Mouse (Mus musculus) hindlimb bud, embryonic 11.5 days (tissue): Measurements from ENCODE around the gene Acads.
"Not testable (repeated sequence)": the region's sequence is repeated elsewhere in the genome, so short reads cannot be mapped to it uniquely, and the experiment has no call there.

ENCODE experiments used
- DNase-seq: peaks from one replicate; pipeline ENCODE4 v3.0.0-alpha.2; 2012; ENCODE audit warnings: low read depth, low spot score; ENCODE audit errors: extremely low spot score

Gene Acads

DNA sequence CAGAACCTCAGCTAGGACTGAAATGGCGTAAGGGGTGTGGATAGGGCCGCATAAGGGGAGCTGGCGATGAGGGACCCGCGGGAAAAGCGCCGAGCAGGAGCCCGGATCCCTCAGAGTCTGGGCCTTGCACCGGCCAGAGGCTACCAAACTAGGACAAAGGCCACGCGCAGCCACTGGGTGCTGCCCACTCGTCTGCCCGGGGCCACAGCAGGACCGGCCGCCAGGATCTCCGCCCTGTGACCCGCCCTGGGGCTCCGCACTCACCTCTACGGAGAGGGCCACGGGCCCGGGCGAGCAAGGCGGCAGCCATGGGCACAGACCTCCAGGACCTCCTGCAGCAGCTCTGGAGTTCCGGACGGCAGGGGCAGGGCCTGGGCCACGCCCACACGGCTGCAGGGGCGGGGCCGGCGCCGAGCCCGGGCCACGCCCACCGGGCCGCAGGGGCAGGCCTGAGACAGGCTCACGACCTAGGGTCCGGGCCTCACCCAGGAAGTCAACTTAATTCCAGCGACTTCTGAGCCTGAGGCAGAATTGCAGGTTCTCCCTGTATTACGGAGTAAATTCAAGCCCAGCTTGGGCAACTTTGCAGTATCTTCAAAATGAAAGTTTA is at the start of gene Acads:
Gene Acads (minus strand): TSS at position 386 of the 610 bp plus-strand sequence.
- DNase-seq: no peak

DNA sequence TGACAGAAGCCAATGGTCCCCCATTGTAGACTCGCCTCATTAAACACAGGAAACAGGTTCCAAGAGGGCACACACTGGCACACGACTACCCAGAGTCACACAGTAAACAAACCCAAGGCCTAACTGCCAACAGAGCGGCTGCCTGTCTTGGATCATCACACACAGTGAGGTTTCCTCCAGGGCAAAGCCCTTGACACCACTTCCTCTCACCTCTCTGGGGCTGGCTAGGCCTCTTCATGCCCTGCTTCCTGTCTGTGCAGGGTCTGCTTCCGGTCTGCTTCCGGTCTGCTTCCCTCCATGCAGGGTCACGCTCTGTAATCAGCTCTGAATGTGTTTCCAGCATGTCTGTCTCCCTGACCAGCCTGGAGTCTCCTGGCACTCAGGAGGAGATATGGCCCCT is 48.2 kb upstream of the Acads start:
- DNase-seq: no peak

DNA sequence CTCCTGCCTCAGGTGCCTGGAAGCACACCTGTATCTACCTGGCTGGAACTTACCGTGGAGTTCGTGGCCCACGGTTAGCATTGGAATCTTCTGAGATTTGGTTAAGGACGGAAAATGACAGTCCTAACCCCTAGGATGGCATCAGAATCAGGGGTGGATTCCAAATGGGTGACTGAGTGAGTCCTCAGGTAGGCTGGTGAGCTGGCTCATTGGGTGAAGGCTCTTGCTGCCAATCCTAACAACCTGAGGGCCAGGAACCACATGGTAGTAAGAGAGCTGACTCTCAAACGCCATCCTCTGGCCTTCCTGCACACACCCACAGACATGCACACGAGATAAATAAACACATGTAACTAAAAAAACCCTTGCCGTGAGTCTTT is 47.7 kb upstream of the Acads start:
- no peak for DNase-seq

- DNase-seq: no peak
Measured at GRCm38 (mm10) chr5:115165895-115166814, 47.0 kb upstream of the Acads start.

GRCm38 (mm10) chr5:115165351-115165750 is 46.2 kb upstream of the Acads start:
- no peak for DNase-seq

- not testable (repeated sequence) for DNase-seq
Measured at GRCm38 (mm10) chr5:115164446-115164845, 45.3 kb upstream of the Acads start.

- no peak for DNase-seq
Measured at GRCm38 (mm10) chr5:115163563-115163962, 44.4 kb upstream of the Acads start.

GRCm38 (mm10) chr5:115161940-115162279 is 42.8 kb upstream of the Acads start:
- DNase-seq: not testable (repeated sequence)

DNA sequence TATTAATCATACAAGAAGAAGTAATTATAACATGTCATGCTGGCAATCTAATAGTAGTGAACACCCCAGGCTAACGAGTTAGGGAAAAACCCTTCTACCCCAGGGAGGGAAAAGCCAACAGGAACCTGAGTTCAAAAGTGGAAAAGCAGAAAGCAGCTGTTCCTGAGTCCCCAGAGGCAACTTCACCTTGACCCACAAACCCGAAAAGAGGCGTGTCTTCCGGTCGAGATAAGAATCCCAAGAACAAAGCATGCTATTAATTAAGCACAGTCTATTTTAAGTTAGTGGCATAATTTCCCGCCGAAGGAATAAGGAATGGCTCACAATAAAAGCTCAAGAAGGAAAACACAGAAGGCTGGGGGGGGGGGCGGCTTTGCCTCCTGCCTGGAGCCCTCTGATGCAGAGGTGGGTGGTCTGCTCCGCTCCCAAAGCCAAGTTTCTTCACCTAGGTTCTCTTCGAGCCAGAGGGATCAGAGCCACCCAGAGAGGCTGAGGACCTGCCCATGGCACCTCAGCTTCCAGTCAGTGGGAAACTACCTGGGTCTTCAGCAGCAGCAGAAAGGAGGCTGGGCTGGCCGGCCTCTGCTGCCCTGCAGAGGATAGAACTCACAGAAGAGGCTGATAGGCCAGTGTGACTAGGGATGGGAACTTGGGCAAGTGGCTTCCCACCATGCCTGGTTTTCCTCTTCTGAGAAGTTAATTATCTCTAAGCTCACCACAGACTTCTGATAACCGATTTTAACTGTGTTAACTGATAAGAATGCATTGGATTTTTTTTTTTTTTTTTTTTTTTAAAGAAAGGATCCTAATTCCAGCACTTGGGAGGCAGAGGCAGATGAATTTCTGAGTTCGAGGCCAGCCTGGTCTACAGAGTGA is 42.2 kb upstream of the Acads start:
- no peak for DNase-seq

GRCm38 (mm10) chr5:115160655-115161054 is 41.5 kb upstream of the Acads start:
- DNase-seq: no peak

GRCm38 (mm10) chr5:115159165-115159564 is 40.0 kb upstream of the Acads start:
- no peak for DNase-seq

- peak; percentile 97 for DNase-seq
Measured at GRCm38 (mm10) chr5:115158040-115158983, 39.2 kb upstream of the Acads start, which contains the start of gene Mlec. Mlec (minus strand) TSS chr5:115158179.

- peak; percentile 35 for DNase-seq
Measured at GRCm38 (mm10) chr5:115156933-115157589, 37.9 kb upstream of the Acads start.

DNA sequence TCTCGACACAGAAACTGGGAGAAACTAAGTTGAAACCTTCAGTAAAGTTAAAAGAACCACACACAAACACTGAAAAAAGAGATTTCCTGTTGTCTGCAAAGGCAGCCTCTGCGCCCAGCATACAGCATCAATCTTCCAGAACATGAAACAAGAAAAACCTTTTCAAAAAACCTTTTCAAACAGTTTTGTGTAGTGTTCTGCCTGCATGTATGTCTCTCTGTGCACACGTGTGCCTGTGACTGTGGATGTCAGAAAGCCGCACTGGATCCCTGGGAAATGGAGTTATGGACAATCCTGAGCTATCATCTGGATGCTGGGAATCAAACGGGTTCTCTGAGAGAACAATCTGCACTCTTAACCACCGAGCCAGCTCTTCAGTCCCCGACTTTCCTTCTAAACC is 37.3 kb upstream of the Acads start:
- no peak for DNase-seq

GRCm38 (mm10) chr5:115155831-115156230 is 36.7 kb upstream of the Acads start:
- no peak for DNase-seq

DNA sequence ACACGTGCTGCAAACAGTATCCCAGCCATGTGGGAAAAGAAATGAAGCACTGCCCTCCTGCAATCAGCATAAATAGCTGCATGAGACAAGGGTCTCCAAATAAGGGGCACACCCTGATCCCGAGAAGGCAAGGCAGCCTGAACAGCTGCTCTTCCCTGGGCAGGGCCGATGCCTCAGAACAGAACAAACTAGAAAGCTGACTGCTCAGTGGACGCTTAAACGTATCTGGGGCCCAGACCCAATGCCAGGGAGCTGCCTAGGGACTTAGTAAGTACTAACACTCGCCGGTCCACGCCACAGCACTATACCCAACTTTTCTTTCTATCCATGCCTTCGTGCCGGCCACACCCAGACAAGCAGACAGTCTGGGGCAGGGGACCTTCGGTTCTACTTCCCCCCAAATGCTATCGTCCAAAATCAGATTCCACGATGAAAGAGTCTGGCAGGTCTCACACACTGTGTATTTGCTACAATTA is 36.0 kb upstream of the Acads start:
- DNase-seq: no peak

- no peak for DNase-seq
Measured at GRCm38 (mm10) chr5:115152132-115152956, 33.2 kb upstream of the Acads start.

DNA sequence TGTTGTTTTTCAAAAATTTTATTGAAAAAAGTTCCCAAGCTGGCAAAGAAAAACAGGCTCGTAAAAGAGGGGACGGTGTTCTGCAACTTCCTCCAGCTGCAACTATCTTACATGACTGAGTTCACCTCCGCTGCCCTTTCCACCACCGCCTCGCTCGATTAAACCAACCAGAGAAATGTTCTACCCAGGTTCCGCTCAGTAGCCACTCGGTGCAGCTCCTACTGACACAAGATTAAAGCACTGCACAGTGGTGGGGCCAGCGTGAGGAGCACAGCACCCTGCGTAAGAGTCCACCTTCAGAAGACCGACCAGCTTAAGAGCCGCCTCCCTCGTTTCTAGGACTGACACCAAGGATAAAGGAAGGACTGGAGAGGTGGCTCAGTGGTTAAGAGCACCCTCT is 32.3 kb upstream of the Acads start:
- DNase-seq: no peak

- DNase-seq: no peak
Measured at GRCm38 (mm10) chr5:115150991-115151390, 31.8 kb upstream of the Acads start.
